Mouse (Mus musculus): Measurements from ENCODE around the gene Col24a1. TPM values are rescaled to one million over a fixed set of nuclear protein-coding genes. Genes with fewer than 3 reads are reported as not detected.

The Col24a1 gene
- polyA plus RNA-seq, 2 experiments: 0.20 to 0.37 TPM

GRCm38 (mm10) chr3:145477074-145477473 is 184.8 kb downstream of the Col24a1 start:
- no peaks in the 10 kb centered on the region for H3K9me3 ChIP-seq (ENCODE audit: control insufficient read depth, low read length)
- no peaks in the 10 kb centered on the region for H3K36me3 ChIP-seq (replicated peaks; ENCODE audit: control insufficient read depth, insufficient read depth, low read depth)
- TF ChIP-seq EP300 (IDR thresholded peaks at IDR 0.05; ENCODE audit: low read depth) (no peak), CTCF (IDR thresholded peaks at IDR 0.05; ENCODE audit: low read depth) (no peak)
- no peak overlapping the region for H3K9ac ChIP-seq (replicated peaks)
- ATAC-seq (ENCODE audit: insufficient read depth) (no peak), DNase-seq (ENCODE audit: low read depth in 3 of 3, low spot score in 3 of 3) (no peak)
- H3K27ac ChIP-seq: no peak overlapping the region
- no peak overlapping the region for H3K4me2 ChIP-seq (ENCODE audit: low read depth)
- no peaks in the 10 kb centered on the region for H3K4me1 ChIP-seq (replicated peaks; ENCODE audit: control insufficient read depth in 2 of 2, insufficient read depth in 2 of 2, low read length in 1 of 2)
- 66% methylated on average over 11 of the region's 11 CpGs for whole genome bisulfite sequencing (ENCODE audit: insufficient replicate concordance)
- no peaks in the 10 kb centered on the region for H3K27me3 ChIP-seq (ENCODE audit: control insufficient read depth, insufficient read depth, low read length)
- H3K4me3 ChIP-seq (ENCODE audit: insufficient read depth in 1 of 2, low read depth in 2 of 2, low read length in 2 of 2): no peak overlapping the region

GRCm38 (mm10) chr3:145478446-145478845 is 186.2 kb downstream of the Col24a1 start:
- Histone ChIP-seq H3K9me3 (ENCODE audit: control insufficient read depth, low read length) (no peaks in the 10 kb centered on the region), H3K27ac (no peak overlapping the region), H3K4me3 (ENCODE audit: insufficient read depth in 1 of 2, low read depth in 2 of 2, low read length in 2 of 2) (no peak overlapping the region), H3K4me2 (ENCODE audit: low read depth) (no peak overlapping the region), H3K4me1 (replicated peaks; ENCODE audit: control insufficient read depth in 2 of 2, insufficient read depth in 2 of 2, low read length in 1 of 2) (no peaks in the 10 kb centered on the region), H3K27me3 (ENCODE audit: control insufficient read depth, insufficient read depth, low read length) (no peaks in the 10 kb centered on the region), H3K9ac (replicated peaks) (no peak overlapping the region), H3K36me3 (replicated peaks; ENCODE audit: control insufficient read depth, insufficient read depth, low read depth) (no peaks in the 10 kb centered on the region)
- ATAC-seq (ENCODE audit: insufficient read depth) (no peak), DNase-seq (ENCODE audit: low read depth in 3 of 3, low spot score in 3 of 3) (no peak)
- TF ChIP-seq CTCF (IDR thresholded peaks at IDR 0.05; ENCODE audit: low read depth) (no peak), EP300 (IDR thresholded peaks at IDR 0.05; ENCODE audit: low read depth) (no peak)
- 28% methylated on average over 5 of the region's 5 CpGs for WGBS (ENCODE audit: insufficient replicate concordance)

- Histone ChIP-seq H3K9ac (replicated peaks) (no peak overlapping the region), H3K4me2 (ENCODE audit: low read depth) (no peak overlapping the region), H3K27ac (no peak overlapping the region), H3K9me3 (ENCODE audit: control insufficient read depth, low read length) (no peaks in the 10 kb centered on the region), H3K36me3 (replicated peaks; ENCODE audit: control insufficient read depth, insufficient read depth, low read depth) (no peaks in the 10 kb centered on the region), H3K4me1 (replicated peaks; ENCODE audit: control insufficient read depth in 2 of 2, insufficient read depth in 2 of 2, low read length in 1 of 2) (no peaks in the 10 kb centered on the region), H3K27me3 (ENCODE audit: control insufficient read depth, insufficient read depth, low read length) (no peaks in the 10 kb centered on the region), H3K4me3 (ENCODE audit: insufficient read depth in 1 of 2, low read depth in 2 of 2, low read length in 2 of 2) (no peak overlapping the region)
- TF ChIP-seq EP300 (IDR thresholded peaks at IDR 0.05; ENCODE audit: low read depth): no peak
- no peak for TF ChIP-seq CTCF (IDR thresholded peaks at IDR 0.05; ENCODE audit: low read depth)
- ATAC-seq (ENCODE audit: insufficient read depth) (no peak), DNase-seq (ENCODE audit: low read depth in 3 of 3, low spot score in 3 of 3) (no peak)
- WGBS (ENCODE audit: insufficient replicate concordance): 58% methylated on average over 1 of the region's 1 CpGs
Observed at GRCm38 (mm10) chr3:145490279-145490678, 198.0 kb downstream of the Col24a1 start.

GRCm38 (mm10) chr3:145491326-145491725 is 199.1 kb downstream of the Col24a1 start:
- H3K4me3 ChIP-seq (ENCODE audit: insufficient read depth in 1 of 2, low read depth in 2 of 2, low read length in 2 of 2): no peak overlapping the region
- H3K36me3 ChIP-seq (replicated peaks; ENCODE audit: control insufficient read depth, insufficient read depth, low read depth): no peaks in the 10 kb centered on the region
- DNase-seq (ENCODE audit: low read depth in 3 of 3, low spot score in 3 of 3) (no peak), ATAC-seq (ENCODE audit: insufficient read depth) (no peak)
- no peaks in the 10 kb centered on the region for H3K9me3 ChIP-seq (ENCODE audit: control insufficient read depth, low read length)
- no peak overlapping the region for H3K9ac ChIP-seq (replicated peaks)
- no peaks in the 10 kb centered on the region for H3K27me3 ChIP-seq (ENCODE audit: control insufficient read depth, insufficient read depth, low read length)
- TF ChIP-seq CTCF (IDR thresholded peaks at IDR 0.05; ENCODE audit: low read depth) (no peak), EP300 (IDR thresholded peaks at IDR 0.05; ENCODE audit: low read depth) (no peak)
- no peak overlapping the region for H3K4me2 ChIP-seq (ENCODE audit: low read depth)
- WGBS (ENCODE audit: insufficient replicate concordance): 53% methylated on average over 3 of the region's 3 CpGs
- H3K4me1 ChIP-seq (replicated peaks; ENCODE audit: control insufficient read depth in 2 of 2, insufficient read depth in 2 of 2, low read length in 1 of 2): no peaks in the 10 kb centered on the region
- no peak overlapping the region for H3K27ac ChIP-seq

GRCm38 (mm10) chr3:145498127-145498526 is 205.9 kb downstream of the Col24a1 start:
- no peak overlapping the region for H3K27ac ChIP-seq
- DNase-seq (ENCODE audit: low read depth in 3 of 3, low spot score in 3 of 3) (no peak), ATAC-seq (ENCODE audit: insufficient read depth) (no peak)
- no peaks in the 10 kb centered on the region for H3K4me1 ChIP-seq (replicated peaks; ENCODE audit: control insufficient read depth in 2 of 2, insufficient read depth in 2 of 2, low read length in 1 of 2)
- H3K9me3 ChIP-seq (ENCODE audit: control insufficient read depth, low read length): no peaks in the 10 kb centered on the region
- H3K4me2 ChIP-seq (ENCODE audit: low read depth): no peak overlapping the region
- TF ChIP-seq CTCF (IDR thresholded peaks at IDR 0.05; ENCODE audit: low read depth) (no peak), EP300 (IDR thresholded peaks at IDR 0.05; ENCODE audit: low read depth) (no peak)
- H3K4me3 ChIP-seq (ENCODE audit: insufficient read depth in 1 of 2, low read depth in 2 of 2, low read length in 2 of 2): no peak overlapping the region
- WGBS (ENCODE audit: insufficient replicate concordance): 63% methylated on average over 3 of the region's 3 CpGs
- H3K36me3 ChIP-seq (replicated peaks; ENCODE audit: control insufficient read depth, insufficient read depth, low read depth): no peaks in the 10 kb centered on the region
- no peak overlapping the region for H3K9ac ChIP-seq (replicated peaks)
- H3K27me3 ChIP-seq (ENCODE audit: control insufficient read depth, insufficient read depth, low read length): no peaks in the 10 kb centered on the region
